Mouse (Mus musculus) kidney, postnatal 25 days (tissue): ENCODE data around the gene Arhgef5.

Source experiments
- DNase-seq, 2 experiments: peaks; one replicate each; pipeline ENCODE4 v3.0.0; 2021; ENCODE audit warnings: mixed read lengths in 2 of 2

The Arhgef5 gene

DNA sequence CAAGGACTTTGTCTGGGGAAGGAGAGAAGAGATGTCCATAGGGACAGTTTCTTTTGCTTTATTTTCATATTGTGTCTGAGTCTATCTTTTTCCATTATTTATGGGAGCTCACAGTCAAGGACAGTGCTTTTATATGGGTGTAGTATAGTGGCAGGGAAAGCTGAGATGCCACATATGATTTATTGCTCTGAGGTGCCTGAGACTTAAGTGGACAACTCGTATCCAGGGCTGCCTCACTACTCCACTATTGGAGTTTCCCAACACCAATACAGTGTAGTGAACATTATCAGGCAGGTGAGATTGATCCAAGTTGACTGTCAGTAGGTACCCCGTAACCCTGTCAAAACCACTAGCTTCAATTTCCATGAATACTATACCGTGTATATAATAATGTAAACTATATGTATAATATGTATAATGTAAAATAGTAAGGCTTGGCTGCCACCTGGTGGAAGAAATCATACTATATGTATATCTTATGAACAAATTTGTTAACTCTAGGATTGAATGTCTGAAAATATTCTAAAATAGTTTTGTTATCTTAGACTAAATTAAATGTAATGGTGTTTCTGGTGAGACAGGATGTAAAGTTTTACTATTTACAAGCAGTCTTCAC lies 70.3 kb downstream of the Arhgef5 start:
- DNase-seq = no peak

- DNase-seq = peak; percentile 36 to 72
Observed at GRCm38 (mm10) chr6:43337491-43337961, 72.1 kb downstream of the Arhgef5 start.

GRCm38 (mm10) chr6:43338804-43339203 lies 73.4 kb downstream of the Arhgef5 start:
- no peak for DNase-seq
